Mouse (Mus musculus): ENCODE results near the gene Lrrc42. TPM values are rescaled to one million over a fixed set of nuclear protein-coding genes. Genes with fewer than 3 reads are reported as not detected.

Gene Lrrc42
- polyA plus RNA-seq, 1 experiment = not detected

DNA sequence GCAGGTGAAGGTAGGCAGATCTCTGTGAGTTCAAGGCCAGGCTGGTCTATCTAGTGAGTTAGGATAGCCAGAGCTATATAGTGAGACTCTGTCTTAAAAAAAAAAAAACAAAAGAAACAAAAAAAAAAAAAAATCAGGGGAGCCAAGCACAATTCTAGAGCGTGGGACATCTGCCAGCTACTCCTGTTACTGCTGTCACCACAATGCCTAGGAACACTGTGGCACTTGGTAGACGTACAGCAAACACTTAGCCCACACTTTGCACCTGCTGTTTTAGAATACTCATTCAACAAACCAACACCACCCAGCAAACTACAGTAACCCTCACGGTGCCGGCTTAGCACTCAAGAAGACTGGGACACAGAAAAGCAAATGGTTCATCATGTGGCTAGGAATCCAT lies 41.9 kb downstream of the Lrrc42 start:
- Histone ChIP-seq H3K27ac (ENCODE audit: insufficient read depth, low read depth, low read length) (no peak overlapping the region), H3K4me3 (ENCODE audit: insufficient read depth, low read depth, low read length) (no peak overlapping the region), H3K4me1 (ENCODE audit: control insufficient read depth, insufficient read depth, low read length) (no peaks in the 10 kb centered on the region)
- WGBS = 56% methylated on average over 4 of the region's 4 CpGs
- TF ChIP-seq POLR2A (IDR thresholded peaks at IDR 0.05; ENCODE audit: insufficient read depth, low read depth, low read length) = no peak
- TF ChIP-seq CTCF (IDR thresholded peaks at IDR 0.05; ENCODE audit: insufficient read depth, low read depth, low read length) = no peak

DNA sequence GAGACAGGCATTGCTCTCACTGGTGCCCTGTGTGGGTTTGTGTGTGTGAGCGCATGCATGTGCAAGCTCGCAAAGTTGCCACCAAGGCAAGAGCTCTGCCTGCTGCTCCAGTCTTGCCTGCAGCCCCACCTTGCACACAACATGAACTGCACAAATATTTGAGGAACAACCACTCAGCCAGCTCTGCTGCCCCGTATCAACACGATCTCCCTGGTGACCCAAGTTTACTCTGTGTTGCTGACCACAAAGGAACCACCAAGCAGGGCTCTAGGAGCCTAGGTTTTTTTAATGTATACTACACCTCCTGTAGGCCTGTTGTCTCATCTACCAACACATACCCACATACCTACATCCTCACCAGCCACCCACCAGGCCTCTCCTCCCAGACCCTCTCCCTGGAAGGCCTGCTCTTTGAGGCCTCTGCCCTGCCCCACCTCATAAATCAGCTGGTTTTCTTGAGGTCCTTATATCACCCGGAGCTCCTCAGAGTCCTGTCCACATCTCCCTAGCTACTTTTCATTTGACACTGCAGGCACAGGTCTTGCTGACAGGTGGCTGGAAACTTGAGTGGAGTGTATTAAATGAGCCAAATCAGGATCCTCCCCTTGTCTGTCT lies 42.7 kb downstream of the Lrrc42 start:
- no peak for TF ChIP-seq CTCF (IDR thresholded peaks at IDR 0.05; ENCODE audit: insufficient read depth, low read depth, low read length)
- no peak for TF ChIP-seq POLR2A (IDR thresholded peaks at IDR 0.05; ENCODE audit: insufficient read depth, low read depth, low read length)
- 92% methylated on average over 5 of the region's 5 CpGs for WGBS

DNA sequence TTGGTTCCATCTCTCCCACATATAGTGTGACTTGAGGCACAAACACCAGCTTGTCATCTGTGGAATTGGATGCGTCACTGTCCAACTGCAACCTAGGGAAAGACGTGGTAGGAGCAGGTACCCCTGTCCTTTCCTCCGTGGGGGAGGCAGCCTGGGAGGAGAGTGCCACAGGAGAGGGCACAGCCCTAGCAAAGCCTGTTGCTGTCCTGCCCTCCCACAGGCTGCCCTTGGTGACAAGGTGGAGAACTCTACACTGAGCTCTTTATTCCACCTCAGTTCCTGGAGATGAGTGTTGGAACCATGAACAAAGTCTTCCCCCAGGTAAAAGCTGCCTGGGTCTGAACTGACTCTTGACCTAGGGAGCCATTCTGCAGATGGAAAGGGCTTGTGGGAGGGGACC lies 44.5 kb downstream of the Lrrc42 start, which contains the start of gene Ldlrad1:
Gene Ldlrad1 (plus strand): TSS at position 301 of the 400 bp plus-strand sequence.
- Histone ChIP-seq H3K4me3 (ENCODE audit: insufficient read depth, low read depth, low read length) (no peak within 1 kb of the TSS), H3K4me1 (ENCODE audit: control insufficient read depth, insufficient read depth, low read length) (no peaks in the 10 kb centered on the region), H3K27ac (ENCODE audit: insufficient read depth, low read depth, low read length) (no peak within 1 kb of the TSS)
- 89% methylated on average over 3 of the region's 3 CpGs for WGBS
- TF ChIP-seq POLR2A (IDR thresholded peaks at IDR 0.05; ENCODE audit: insufficient read depth, low read depth, low read length) (no peak), CTCF (IDR thresholded peaks at IDR 0.05; ENCODE audit: insufficient read depth, low read depth, low read length) (no peak)

More for the DNA sequence above, 42.7 kb downstream of the Lrrc42 start:
- H3K4me3 ChIP-seq (ENCODE audit: insufficient read depth, low read depth, low read length) = no peak overlapping the region
- H3K4me1 ChIP-seq (ENCODE audit: control insufficient read depth, insufficient read depth, low read length) = no peaks in the 10 kb centered on the region
- H3K27ac ChIP-seq (ENCODE audit: insufficient read depth, low read depth, low read length) = no peak overlapping the region

DNA sequence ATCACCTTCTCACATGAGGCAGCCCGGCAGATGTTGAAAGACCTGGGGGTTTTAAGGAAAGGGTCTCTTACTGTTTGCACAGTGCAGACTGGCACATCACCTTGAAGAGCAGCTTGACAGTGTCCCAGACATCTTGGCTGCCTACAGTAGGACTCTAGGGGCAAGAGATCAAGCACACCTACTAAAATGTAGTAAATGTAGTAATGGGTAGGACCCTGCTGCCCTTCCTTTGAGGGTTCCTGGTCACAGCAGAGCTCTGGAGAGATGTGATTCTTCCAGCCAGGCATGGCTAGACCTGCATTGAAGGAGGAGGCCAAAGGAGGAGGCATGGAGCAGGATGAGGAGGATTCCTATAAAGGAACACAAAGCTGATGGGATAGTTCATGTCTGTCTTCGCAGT lies 46.3 kb downstream of the Lrrc42 start:
- 90% methylated on average over 2 of the region's 2 CpGs for WGBS
- Histone ChIP-seq H3K4me1 (ENCODE audit: control insufficient read depth, insufficient read depth, low read length) (no peaks in the 10 kb centered on the region), H3K4me3 (ENCODE audit: insufficient read depth, low read depth, low read length) (no peak overlapping the region), H3K27ac (ENCODE audit: insufficient read depth, low read depth, low read length) (no peak overlapping the region)
- no peak for TF ChIP-seq POLR2A (IDR thresholded peaks at IDR 0.05; ENCODE audit: insufficient read depth, low read depth, low read length)
- TF ChIP-seq CTCF (IDR thresholded peaks at IDR 0.05; ENCODE audit: insufficient read depth, low read depth, low read length) = no peak

DNA sequence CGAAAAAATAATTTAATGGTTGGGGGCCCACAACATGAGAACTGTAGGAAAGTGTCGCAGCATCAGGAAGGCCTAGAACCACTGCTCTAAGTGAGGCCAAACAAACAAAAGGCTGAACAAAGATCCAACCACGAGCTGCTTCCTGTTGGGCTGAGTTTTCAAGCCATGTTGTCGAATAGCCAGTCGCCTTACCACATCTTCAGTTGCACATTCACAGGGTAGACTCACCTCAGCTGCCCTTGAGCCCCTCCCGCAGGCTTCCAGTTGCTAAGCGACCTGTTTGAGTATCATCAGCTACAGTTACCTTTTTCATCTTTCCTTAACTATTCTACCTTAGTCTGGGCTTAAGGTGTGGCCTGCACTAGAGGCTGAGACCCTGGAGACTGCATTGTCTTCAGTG lies 50.3 kb downstream of the Lrrc42 start:
- 94% methylated on average over 7 of the region's 7 CpGs for WGBS
- TF ChIP-seq CTCF (IDR thresholded peaks at IDR 0.05; ENCODE audit: insufficient read depth, low read depth, low read length) = no peak
- TF ChIP-seq POLR2A (IDR thresholded peaks at IDR 0.05; ENCODE audit: insufficient read depth, low read depth, low read length) = no peak
- no peak overlapping the region for H3K27ac ChIP-seq (ENCODE audit: insufficient read depth, low read depth, low read length)
- no peak overlapping the region for H3K4me3 ChIP-seq (ENCODE audit: insufficient read depth, low read depth, low read length)
- peaks cover 2% of the 10 kb centered on the region; the same call in 1 of the 2 replicates for H3K4me1 ChIP-seq (ENCODE audit: control insufficient read depth, insufficient read depth, low read length)

DNA sequence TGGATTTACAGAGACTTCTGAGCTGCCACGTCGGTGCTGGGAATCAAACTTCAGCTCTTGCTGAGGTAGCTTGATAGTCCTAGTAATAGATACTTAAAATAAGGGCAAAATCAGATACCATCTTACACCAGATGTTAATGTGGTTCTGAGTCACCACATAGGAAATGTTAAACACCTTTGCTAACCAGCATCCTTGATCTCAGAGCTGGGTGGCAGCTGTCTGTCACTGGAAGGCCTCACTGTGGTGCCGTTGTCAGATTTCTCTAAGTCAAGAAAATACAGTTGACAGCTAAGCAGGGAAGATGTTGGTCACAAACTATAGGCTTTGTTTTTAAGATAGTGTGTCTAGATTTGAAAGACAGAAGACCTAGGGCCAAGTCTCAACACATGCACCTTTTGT lies 51.6 kb downstream of the Lrrc42 start:
- 96% methylated on average over 3 of the region's 3 CpGs for WGBS
- TF ChIP-seq CTCF (IDR thresholded peaks at IDR 0.05; ENCODE audit: insufficient read depth, low read depth, low read length) (no peak), POLR2A (IDR thresholded peaks at IDR 0.05; ENCODE audit: insufficient read depth, low read depth, low read length) (no peak)
- Histone ChIP-seq H3K4me3 (ENCODE audit: insufficient read depth, low read depth, low read length) (no peak overlapping the region), H3K27ac (ENCODE audit: insufficient read depth, low read depth, low read length) (no peak overlapping the region), H3K4me1 (ENCODE audit: control insufficient read depth, insufficient read depth, low read length) (peaks cover 4% of the 10 kb centered on the region; the same call in 1 of the 2 replicates)

DNA sequence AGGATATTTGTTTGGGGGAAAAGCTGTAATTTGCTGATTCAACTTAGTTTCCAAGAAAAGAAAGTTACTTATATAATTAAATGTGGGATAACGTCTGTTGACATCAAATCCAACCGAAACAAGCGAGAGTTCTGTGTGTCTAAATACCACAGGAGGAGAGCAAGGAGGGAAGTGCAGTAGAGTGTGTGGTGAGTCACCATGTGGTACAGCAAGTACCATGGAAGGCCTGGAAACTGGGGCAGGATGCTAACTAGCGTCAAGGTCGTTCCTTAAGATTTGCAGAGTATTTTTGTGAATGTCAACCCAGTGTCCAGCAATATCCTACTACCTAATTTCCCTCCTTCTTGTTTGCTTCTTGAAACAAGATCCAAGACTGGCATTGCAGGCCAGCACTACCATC lies 55.3 kb downstream of the Lrrc42 start:
- Histone ChIP-seq H3K27ac (ENCODE audit: insufficient read depth, low read depth, low read length) (no peak overlapping the region), H3K4me1 (ENCODE audit: control insufficient read depth, insufficient read depth, low read length) (peaks cover 4% of the 10 kb centered on the region; the same call in 1 of the 2 replicates), H3K4me3 (ENCODE audit: insufficient read depth, low read depth, low read length) (no peak overlapping the region)
- no peak for TF ChIP-seq POLR2A (IDR thresholded peaks at IDR 0.05; ENCODE audit: insufficient read depth, low read depth, low read length)
- TF ChIP-seq CTCF (IDR thresholded peaks at IDR 0.05; ENCODE audit: insufficient read depth, low read depth, low read length) = no peak
- 36% methylated on average over 5 of the region's 5 CpGs for WGBS

DNA sequence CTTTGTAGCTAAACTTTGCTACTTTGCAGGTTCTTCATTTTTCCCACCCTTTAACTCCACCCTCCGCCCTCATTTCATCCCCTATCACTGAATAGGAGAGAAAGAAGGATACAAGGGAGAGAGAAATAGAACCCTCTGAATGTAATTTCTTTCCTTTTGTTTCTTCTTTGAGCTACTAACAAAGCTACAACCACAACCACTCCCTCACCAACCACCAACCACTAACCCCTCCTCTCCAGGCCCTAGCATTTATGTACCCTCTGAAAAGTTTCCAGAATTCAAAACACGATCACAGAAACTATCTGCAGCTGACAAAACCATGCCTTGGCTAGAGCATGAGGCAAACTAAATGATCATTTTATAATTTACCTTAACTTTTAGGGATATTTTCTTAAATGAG lies 56.9 kb downstream of the Lrrc42 start:
- Histone ChIP-seq H3K27ac (ENCODE audit: insufficient read depth, low read depth, low read length) (no peak overlapping the region), H3K4me3 (ENCODE audit: insufficient read depth, low read depth, low read length) (no peak overlapping the region), H3K4me1 (ENCODE audit: control insufficient read depth, insufficient read depth, low read length) (peaks cover 4% of the 10 kb centered on the region; the same call in 1 of the 2 replicates)
- 64% methylated on average over 2 of the region's 2 CpGs for WGBS
- TF ChIP-seq CTCF (IDR thresholded peaks at IDR 0.05; ENCODE audit: insufficient read depth, low read depth, low read length) (no peak), POLR2A (IDR thresholded peaks at IDR 0.05; ENCODE audit: insufficient read depth, low read depth, low read length) (no peak)

DNA sequence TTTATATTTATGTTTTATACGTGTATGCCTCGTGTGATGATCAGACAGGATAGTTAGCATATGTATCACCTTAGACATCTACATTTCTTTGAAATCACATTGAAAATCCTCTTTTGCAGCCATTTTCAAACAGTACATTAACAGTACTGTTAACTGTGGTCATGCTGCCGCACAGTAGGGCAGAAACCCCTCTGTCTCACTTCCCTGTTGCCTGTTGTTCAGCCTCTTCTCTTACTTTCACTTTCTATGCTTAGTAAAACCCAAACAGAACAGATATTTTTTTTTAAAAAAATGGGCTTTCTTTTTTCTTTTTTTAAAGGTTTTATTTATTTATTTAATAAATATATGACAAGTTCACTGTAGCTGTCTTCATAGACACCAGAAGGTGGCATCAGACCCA lies 59.5 kb downstream of the Lrrc42 start:
- WGBS = 96% methylated on average over 3 of the region's 3 CpGs
- peaks cover 4% of the 10 kb centered on the region; the same call in 1 of the 2 replicates for H3K4me1 ChIP-seq (ENCODE audit: control insufficient read depth, insufficient read depth, low read length)
- TF ChIP-seq POLR2A (IDR thresholded peaks at IDR 0.05; ENCODE audit: insufficient read depth, low read depth, low read length) (no peak), CTCF (IDR thresholded peaks at IDR 0.05; ENCODE audit: insufficient read depth, low read depth, low read length) (no peak)
- H3K27ac ChIP-seq (ENCODE audit: insufficient read depth, low read depth, low read length) = no peak overlapping the region
- H3K4me3 ChIP-seq (ENCODE audit: insufficient read depth, low read depth, low read length) = no peak overlapping the region
